Mouse (Mus musculus) stomach, embryonic 16.5 days (tissue): Measurements from ENCODE around the gene Raet1e. TPM values are rescaled to one million over a fixed set of nuclear protein-coding genes. Genes with fewer than 3 reads are reported as not detected.
"Not testable (repeated sequence)": the region's sequence is repeated elsewhere in the genome, so short reads cannot be mapped to it uniquely, and the experiment has no call there.

Experiments used
- ATAC-seq: fragments of 200-750 bp; cut with Nextera tagmentation; 2 replicates; pipeline ENCODE4 v1.8.0; 2017; ENCODE audit warnings: moderate number of reproducible peaks, moderate TSS enrichment; ENCODE audit not compliant: insufficient read depth, low FRiP score
- H3K27ac ChIP-seq: fragments of 300-500 bp; sonication (generic); 2 replicates; pipeline ENCODE4 v1.5.1; 2014; ENCODE audit warnings: low read length
- H3K27me3 ChIP-seq: fragments of 300-500 bp; sonication (generic); 2 replicates; pipeline ENCODE4 v1.6.1; 2014; ENCODE audit warnings: low read length, control low read depth, mixed read lengths; ENCODE audit not compliant: control insufficient read depth, insufficient read depth
- H3K36me3 ChIP-seq: fragments of 300-500 bp; sonication (generic); 2 replicates; pipeline ENCODE4 v1.6.1; 2014; ENCODE audit warnings: low read length; ENCODE audit not compliant: control insufficient read depth, insufficient read depth
- H3K4me1 ChIP-seq: fragments of 300-500 bp; sonication (generic); 2 replicates; pipeline ENCODE4 v1.6.1; 2014; ENCODE audit warnings: low read length, control low read depth, mixed read lengths; ENCODE audit not compliant: control insufficient read depth, insufficient read depth
- H3K4me2 ChIP-seq: fragments of 300-500 bp; sonication (generic); 2 replicates; pipeline ENCODE4 v1.6.1; 2014; ENCODE audit warnings: low read depth, low read length, mixed read lengths
- H3K4me3 ChIP-seq: fragments of 300-500 bp; sonication (generic); replicated peaks from 2 replicates; pipeline ENCODE4 v1.5.1; 2014; ENCODE audit warnings: mild to moderate bottlenecking, low read length
- H3K9ac ChIP-seq: fragments of 300-500 bp; sonication (generic); 2 replicates; pipeline ENCODE4 v1.6.1; 2014; ENCODE audit warnings: low read length
- H3K9me3 ChIP-seq: fragments of 300-500 bp; sonication (generic); replicated peaks from 2 replicates; pipeline ENCODE4 v1.6.1; 2016; ENCODE audit warnings: low read length, control low read depth; ENCODE audit not compliant: control insufficient read depth
- WGBS: fragments of 180-500 bp; shearing (Covaris S2); extraction: QIAGEN DNeasy Blood & Tissue Kit; methylation state at CpG from one replicate; pipeline ENCODE4 v1.1.7; 2014; 5-methylcytosine and 5-hydroxymethylcytosine counted together
- polyA plus RNA-seq: library from polyadenylated mRNA; unstranded; fragments of >200 nt; fragmentation: Nextera tagmentation; extraction: Ambion mirVana; gene quantifications from 2 replicates; pipeline ENCODE4 v1.2.1, GENCODE M21; 2015

Gene Raet1e
- polyA plus RNA-seq, 1 experiment from 2014 or later = 7.9 TPM

- peak overlapping the region; percentile 93; the same call in 1 of the 2 replicates for H3K4me2 ChIP-seq
- ATAC-seq, H3K36me3 ChIP-seq, H3K9me3 ChIP-seq, H3K27ac ChIP-seq, H3K9ac ChIP-seq: not testable (repeated sequence)
- peak overlapping the region; percentile 20 for H3K4me3 ChIP-seq
- H3K4me1 ChIP-seq = peaks cover 16% of the 10 kb centered on the region
- peaks cover 23% of the 10 kb centered on the region for H3K27me3 ChIP-seq
- 1% methylated on average over 54 of the region's 55 CpGs for WGBS
Observed at GRCm38 (mm10) chr10:22151056-22151862, 7.1 kb upstream of the Raet1e start.

GRCm38 (mm10) chr10:22151863-22152640 lies 6.3 kb upstream of the Raet1e start:
- ATAC-seq, H3K9me3 ChIP-seq, H3K27ac ChIP-seq, H3K4me2 ChIP-seq, H3K9ac ChIP-seq, H3K36me3 ChIP-seq, H3K4me3 ChIP-seq: not testable (repeated sequence)
- Histone ChIP-seq H3K4me1 (peaks cover 16% of the 10 kb centered on the region), H3K27me3 (peaks cover 31% of the 10 kb centered on the region)
- WGBS = 8% methylated on average over 11 of the region's 11 CpGs

GRCm38 (mm10) chr10:22153147-22153690 lies 5.2 kb upstream of the Raet1e start:
- not testable (repeated sequence) for H3K4me3 ChIP-seq, H3K9ac ChIP-seq, H3K4me2 ChIP-seq, H3K36me3 ChIP-seq, H3K27ac ChIP-seq, H3K9me3 ChIP-seq, ATAC-seq
- Histone ChIP-seq H3K4me1 (peaks cover 16% of the 10 kb centered on the region), H3K27me3 (peaks cover 34% of the 10 kb centered on the region)
- WGBS = 6% methylated on average over 6 of the region's 7 CpGs

- Histone ChIP-seq H3K4me2 (peak overlapping the region; percentile 51), H3K27me3 (peaks cover 41% of the 10 kb centered on the region), H3K4me3 (peak overlapping the region; percentile 42), H3K4me1 (peaks cover 16% of the 10 kb centered on the region)
- H3K27ac ChIP-seq, H3K9me3 ChIP-seq, H3K36me3 ChIP-seq, ATAC-seq, H3K9ac ChIP-seq: not testable (repeated sequence)
- WGBS = under 1% methylated on average over 38 of the region's 38 CpGs
Observed at GRCm38 (mm10) chr10:22154127-22154526, 4.2 kb upstream of the Raet1e start.

GRCm38 (mm10) chr10:22154871-22155799 lies 3.2 kb upstream of the Raet1e start:
- no peak overlapping the region for H3K27ac ChIP-seq
- H3K4me1 ChIP-seq = peaks cover 11% of the 10 kb centered on the region
- no peak overlapping the region for H3K9ac ChIP-seq
- 36% methylated on average over 3 of the region's 3 CpGs for WGBS
- ATAC-seq = no peak
- no peaks in the 10 kb centered on the region for H3K9me3 ChIP-seq
- no peak overlapping the region for H3K4me3 ChIP-seq
- no peak overlapping the region for H3K4me2 ChIP-seq
- H3K36me3 ChIP-seq = no peaks in the 10 kb centered on the region
- peaks cover 42% of the 10 kb centered on the region for H3K27me3 ChIP-seq

- Histone ChIP-seq H3K27me3 (peaks cover 38% of the 10 kb centered on the region), H3K9ac (no peak overlapping the region), H3K4me2 (peak overlapping the region; percentile 50), H3K36me3 (no peaks in the 10 kb centered on the region), H3K4me1 (no peaks in the 10 kb centered on the region), H3K27ac (no peak overlapping the region), H3K9me3 (no peaks in the 10 kb centered on the region), H3K4me3 (peak overlapping the region; percentile 45)
- ATAC-seq = peak; percentile 70; the same call in 1 of the 2 replicates
- 1% methylated on average over 24 of the region's 24 CpGs for WGBS
Observed at GRCm38 (mm10) chr10:22159131-22159561, 777 bp downstream of the Raet1e start.

- Histone ChIP-seq H3K36me3 (no peaks in the 10 kb centered on the region), H3K4me1 (no peaks in the 10 kb centered on the region), H3K4me3 (no peak overlapping the region; the same call in 1 of the 2 replicates), H3K4me2 (peak overlapping the region; percentile 50; the same call in 1 of the 2 replicates), H3K9me3 (no peaks in the 10 kb centered on the region), H3K27ac (no peak overlapping the region), H3K9ac (no peak overlapping the region), H3K27me3 (peaks cover 36% of the 10 kb centered on the region)
- 14% methylated on average over 23 of the region's 23 CpGs for WGBS
- no peak for ATAC-seq
Observed at GRCm38 (mm10) chr10:22159581-22160140, 1.3 kb downstream of the Raet1e start.

GRCm38 (mm10) chr10:22163279-22163678 lies 4.9 kb downstream of the Raet1e start:
- H3K27ac ChIP-seq, H3K9me3 ChIP-seq, H3K9ac ChIP-seq, ATAC-seq, H3K4me1 ChIP-seq, H3K36me3 ChIP-seq: not testable (repeated sequence)
- peak overlapping the region; percentile 40 for H3K4me2 ChIP-seq
- peak overlapping the region; percentile 6; the same call in 1 of the 2 replicates for H3K4me3 ChIP-seq
- WGBS = 11% methylated on average over 9 of the region's 9 CpGs
- H3K27me3 ChIP-seq = peaks cover 10% of the 10 kb centered on the region
